Mouse (Mus musculus) liver, embryonic 14.5 days (tissue): ENCODE data around the gene Heatr6.

Source experiments
- CTCF ChIP-seq: IDR thresholded peaks from 2 replicates; pipeline ENCODE4 v1.5.1; 2016; ENCODE audit warnings: antibody characterized with exemption, low read depth, control low read depth
- EP300 ChIP-seq: IDR thresholded peaks from 2 replicates; pipeline ENCODE4 v1.6.1; 2016; ENCODE audit warnings: antibody characterized with exemption, low read depth

GRCm38 (mm10) chr11:83708715-83709114 is 44.8 kb upstream of the Heatr6 start, which contains the start of gene Wfdc18:
- no peak for TF ChIP-seq CTCF
- no peak for TF ChIP-seq EP300
